15 mouse cellular contexts compared by ENCODE assay signal in genomic region chr17:16311914-16312313, GRCm38 (mm10).
"Had no signal": no experiment of that assay in that cellular context is flagged by ENCODE, and none has a peak within 500 bp of the region (broad histone marks: within the 10 kb centered on the region; RNA-seq: fewer than 3 reads in every experiment).

No protein-coding gene starts in this region.

- H3K9me3 ChIP-seq: liver, embryonic 12.5 days; midbrain, embryonic 10.5 days; midbrain, embryonic 13.5 days; stomach, embryonic 15.5 days had no signal

- H3K36me3 ChIP-seq: liver, embryonic 12.5 days; midbrain, embryonic 10.5 days; midbrain, embryonic 13.5 days; stomach, embryonic 15.5 days had no signal

- ATAC-seq: liver, embryonic 12.5 days had no signal

- DNase-seq: lung, adult 18-20 months; lung, embryonic 14.5 days; lung, postnatal 10 days; lung, postnatal 4 days; right cerebral cortex, postnatal 14 days; thymus, adult 2 months; thymus, postnatal 25 days; thymus, postnatal 4 days had no signal

- H3K27ac ChIP-seq: liver, embryonic 12.5 days; liver, embryonic 14.5 days; midbrain, embryonic 10.5 days; midbrain, embryonic 13.5 days; stomach, embryonic 15.5 days; stomach, postnatal 0 days had no signal

- H3K4me2 ChIP-seq: liver, embryonic 12.5 days; lung, embryonic 14.5 days; midbrain, embryonic 13.5 days; stomach, embryonic 15.5 days had no signal

- H3K9ac ChIP-seq: liver, embryonic 12.5 days; liver, embryonic 14.5 days; lung, embryonic 14.5 days; midbrain, embryonic 13.5 days; stomach, embryonic 15.5 days had no signal

- H3K27me3 ChIP-seq: liver, embryonic 12.5 days; midbrain, embryonic 13.5 days; stomach, embryonic 15.5 days had no signal

- H3K4me1 ChIP-seq: liver, embryonic 12.5 days; midbrain, embryonic 10.5 days; midbrain, embryonic 13.5 days; stomach, embryonic 15.5 days had no signal

- H3K4me3 ChIP-seq: liver, embryonic 12.5 days; midbrain, embryonic 10.5 days; midbrain, embryonic 13.5 days; myocyte; stomach, embryonic 15.5 days had no signal
